ENCODE assay signal across 22 mouse cellular contexts in genomic region chr15:25728501-25728900, GRCm38 (mm10).
"Had no signal": no experiment of that assay in that cellular context is flagged by ENCODE, and none has a peak within 500 bp of the region (broad histone marks: within the 10 kb centered on the region; RNA-seq: fewer than 3 reads in every experiment).

No protein-coding gene starts in this region.

- DNase-seq: kidney, postnatal 25 days; layer of hippocampus, postnatal 36 days; left cerebral cortex, postnatal 4 days; liver, postnatal 0 days; lung, embryonic 14.5 days; right cerebral cortex, adult 18-20 months; right cerebral cortex, postnatal 14 days; right cerebral cortex, postnatal 4 days; thymus, adult 18-20 months; thymus, postnatal 36 days had no signal

- H3K4me1 ChIP-seq: limb, embryonic 12.5 days; midbrain, embryonic 12.5 days; midbrain, embryonic 15.5 days; neural tube, embryonic 12.5 days had no signal

- H3K9ac ChIP-seq: limb, embryonic 12.5 days; limb, embryonic 15.5 days; liver, embryonic 14.5 days; liver, postnatal 0 days; lung, embryonic 14.5 days; midbrain, embryonic 12.5 days; midbrain, embryonic 15.5 days; neural tube, embryonic 12.5 days; neural tube, embryonic 15.5 days had no signal

- H3K27ac ChIP-seq: kidney, postnatal 0 days; left cerebral cortex, adult 2 months; limb, embryonic 12.5 days; limb, embryonic 15.5 days; liver, embryonic 14.5 days; macrophage; midbrain, embryonic 12.5 days; midbrain, embryonic 15.5 days; neural tube, embryonic 12.5 days; neural tube, embryonic 15.5 days; stomach, postnatal 0 days had no signal

- H3K36me3 ChIP-seq: midbrain, embryonic 12.5 days; midbrain, embryonic 15.5 days; neural tube, embryonic 12.5 days; neural tube, embryonic 15.5 days had no signal

- H3K9me3 ChIP-seq: limb, embryonic 12.5 days; limb, embryonic 15.5 days; midbrain, embryonic 12.5 days; midbrain, embryonic 15.5 days; neural tube, embryonic 12.5 days; neural tube, embryonic 15.5 days had no signal

- H3K4me3 ChIP-seq: left cerebral cortex, adult 2 months; limb, embryonic 12.5 days; limb, embryonic 15.5 days; midbrain, embryonic 12.5 days; midbrain, embryonic 15.5 days; neural tube, embryonic 12.5 days; neural tube, embryonic 15.5 days had no signal

- H3K4me2 ChIP-seq: limb, embryonic 12.5 days; limb, embryonic 15.5 days; liver, embryonic 11.5 days; lung, embryonic 14.5 days; midbrain, embryonic 12.5 days; midbrain, embryonic 15.5 days; neural tube, embryonic 12.5 days; neural tube, embryonic 15.5 days had no signal

- H3K27me3 ChIP-seq: limb, embryonic 12.5 days; limb, embryonic 15.5 days; midbrain, embryonic 12.5 days; midbrain, embryonic 15.5 days; neural tube, embryonic 12.5 days; neural tube, embryonic 15.5 days had no signal
